Mouse (Mus musculus) myocyte (in vitro differentiated cells): Measurements from ENCODE around the gene Ap4e1. TPM values are rescaled to one million over a fixed set of nuclear protein-coding genes. Genes with fewer than 3 reads are reported as not detected.
A peak's percentile ranks its signal among the peaks of the same experiment; 100 is the strongest.

Source experiments
- H3K27me3 ChIP-seq: one replicate; pipeline ENCODE4 v1.6.1; 2011; ENCODE audit not compliant: control insufficient read depth, insufficient read depth, insufficient read length
- H3K36me3 ChIP-seq: one replicate; pipeline ENCODE4 v1.6.1; 2011; ENCODE audit not compliant: control insufficient read depth, insufficient read depth
- H3K4me2 ChIP-seq: one replicate; pipeline ENCODE4 v1.6.1; 2011; ENCODE audit warnings: low read depth, control low read depth
- H3K4me3 ChIP-seq: one replicate; pipeline ENCODE4 v1.5.1; 2011; ENCODE audit warnings: mild to moderate bottlenecking, control low read depth, moderate library complexity
- H3K79me2 ChIP-seq: one replicate; pipeline ENCODE4 v1.6.1; 2011; ENCODE audit not compliant: control insufficient read depth, insufficient read depth
- H3ac ChIP-seq: one replicate; pipeline ENCODE4 v1.6.1; 2011; ENCODE audit not compliant: control insufficient read depth, insufficient read length
- CEBPB ChIP-seq: IDR thresholded peaks from 2 replicates; pipeline ENCODE4 v1.6.1; 2011; ENCODE audit warnings: mild to moderate bottlenecking, moderate library complexity; ENCODE audit not compliant: poor library complexity, insufficient read depth, severe bottlenecking
- E2F4 ChIP-seq: IDR thresholded peaks from one replicate; pipeline ENCODE4 v1.6.1; 2011; ENCODE audit warnings: mild to moderate bottlenecking, control low read depth, moderate library complexity; ENCODE audit not compliant: insufficient read depth
- MAX ChIP-seq: IDR thresholded peaks from one replicate; pipeline ENCODE4 v1.6.1; 2011; ENCODE audit warnings: low read depth, mild to moderate bottlenecking, control low read depth
- MYOD1 ChIP-seq, 3 experiments: IDR thresholded peaks; one replicate each; pipeline ENCODE4 v1.6.1; 2011; ENCODE audit warnings: control low read depth in 2 of 3, low read depth in 2 of 3, mild to moderate bottlenecking in 2 of 3, moderate library complexity in 1 of 3; ENCODE audit not compliant: insufficient read length in 2 of 3, control insufficient read depth in 1 of 3
- MYOG ChIP-seq, 3 experiments: IDR thresholded peaks; one replicate each; pipeline ENCODE4 v1.6.1; 2011; ENCODE audit warnings: control low read depth in 2 of 3, low read depth in 2 of 3, mild to moderate bottlenecking in 2 of 3; ENCODE audit not compliant: insufficient read length in 2 of 3, control insufficient read depth in 1 of 3, insufficient read depth in 1 of 3
- POLR2A ChIP-seq: IDR thresholded peaks from one replicate; pipeline ENCODE4 v1.6.1; 2011; ENCODE audit warnings: low read depth, mild to moderate bottlenecking, control low read depth, moderate library complexity; ENCODE audit not compliant: insufficient read length
- POLR2AphosphoS2 ChIP-seq: IDR thresholded peaks from one replicate; pipeline ENCODE4 v1.6.1; 2011; ENCODE audit warnings: low read depth, control low read depth; ENCODE audit not compliant: insufficient read length
- REST ChIP-seq: IDR thresholded peaks from one replicate; pipeline ENCODE4 v1.6.1; 2011; ENCODE audit warnings: mild to moderate bottlenecking, control low read depth, moderate library complexity; ENCODE audit not compliant: insufficient read depth, insufficient read length
- SRF ChIP-seq: IDR thresholded peaks from one replicate; pipeline ENCODE4 v1.6.1; 2011; ENCODE audit warnings: low read depth; ENCODE audit not compliant: control insufficient read depth, insufficient read length
- TCF12 ChIP-seq: IDR thresholded peaks from one replicate; pipeline ENCODE4 v1.6.1; 2011; ENCODE audit warnings: mild to moderate bottlenecking, control low read depth; ENCODE audit not compliant: poor library complexity, insufficient read depth, severe bottlenecking
- TCF3 ChIP-seq: IDR thresholded peaks from one replicate; pipeline ENCODE4 v1.6.1; 2011; ENCODE audit warnings: low read depth, control low read depth; ENCODE audit not compliant: insufficient read length
- USF1 ChIP-seq: IDR thresholded peaks from one replicate; pipeline ENCODE4 v1.6.1; 2011; ENCODE audit warnings: low read depth, mild to moderate bottlenecking, control low read depth, moderate library complexity
- polyA plus RNA-seq: library from polyadenylated mRNA; unstranded; fragments of >200 nt; fragmentation: generic; extraction: Trizol; gene quantifications from one replicate; pipeline ENCODE4 v1.2.1, GENCODE M21; 2012; ENCODE audit warnings: missing spikeins

The Ap4e1 gene
- polyA plus RNA-seq, 1 experiment, result 2.3 TPM

- H3K4me2 ChIP-seq, result no peak overlapping the region
- no peak for TF ChIP-seq E2F4
- H3K4me3 ChIP-seq, result no peak overlapping the region
- H3ac ChIP-seq, result no peak overlapping the region
- H3K27me3 ChIP-seq, result no peaks in the 10 kb centered on the region
- H3K36me3 ChIP-seq, result no peaks in the 10 kb centered on the region
- peaks cover 1% of the 10 kb centered on the region for H3K79me2 ChIP-seq
Observed at GRCm38 (mm10) chr2:127004046-127004445, 4.5 kb upstream of the Ap4e1 start.

GRCm38 (mm10) chr2:127006634-127007370, 1.7 kb upstream of the Ap4e1 start:
- TF ChIP-seq REST (no peak), CEBPB (0 out of 2 replicates have a peak, but pooled peaks have one; percentile 3)
- Histone ChIP-seq H3K27me3 (no peaks in the 10 kb centered on the region), H3K79me2 (peaks cover 19% of the 10 kb centered on the region), H3K36me3 (no peaks in the 10 kb centered on the region), H3K4me3 (peak overlapping the region; percentile 78), H3ac (no peak overlapping the region), H3K4me2 (peak overlapping the region; percentile 81)

GRCm38 (mm10) chr2:127007509-127007908, 1.0 kb upstream of the Ap4e1 start:
- Histone ChIP-seq H3K27me3 (no peaks in the 10 kb centered on the region), H3ac (no peak overlapping the region), H3K79me2 (peaks cover 19% of the 10 kb centered on the region), H3K4me3 (peak overlapping the region; percentile 78), H3K4me2 (peak overlapping the region; percentile 81), H3K36me3 (peaks cover 3% of the 10 kb centered on the region)
- TF ChIP-seq SRF (no peak), TCF3 (no peak), CEBPB (no peak), REST (no peak), E2F4 (no peak), POLR2AphosphoS2 (no peak), POLR2A (no peak), MYOD1 (IDR thresholded peaks at IDR 0.05; ENCODE audit: control insufficient read depth in 1 of 3, insufficient read length in 2 of 3, low read depth in 2 of 3) (no peak)

- Histone ChIP-seq H3K36me3 (peaks cover 19% of the 10 kb centered on the region), H3K79me2 (no peaks in the 10 kb centered on the region), H3ac (no peak overlapping the region), H3K27me3 (no peaks in the 10 kb centered on the region), H3K4me3 (no peak overlapping the region), H3K4me2 (no peak overlapping the region)
- TF ChIP-seq CEBPB (no peak), USF1 (no peak), SRF (no peak), POLR2A (no peak), MAX (no peak), E2F4 (no peak), MYOD1 (IDR thresholded peaks at IDR 0.05; ENCODE audit: control insufficient read depth in 1 of 3, insufficient read length in 2 of 3, low read depth in 2 of 3) (no peak), REST (no peak), TCF12 (no peak), POLR2AphosphoS2 (no peak), MYOG (IDR thresholded peaks at IDR 0.05; ENCODE audit: control insufficient read depth in 1 of 3, insufficient read depth in 1 of 3, insufficient read length in 2 of 3, low read depth in 2 of 3) (no peak), TCF3 (no peak)
Observed at GRCm38 (mm10) chr2:127035006-127035605, 26.6 kb downstream of the Ap4e1 start.

GRCm38 (mm10) chr2:127037299-127037698, 28.8 kb downstream of the Ap4e1 start:
- Histone ChIP-seq H3K36me3 (peaks cover 17% of the 10 kb centered on the region), H3K4me3 (no peak overlapping the region), H3ac (no peak overlapping the region), H3K27me3 (no peaks in the 10 kb centered on the region), H3K4me2 (no peak overlapping the region), H3K79me2 (no peaks in the 10 kb centered on the region)
- TF ChIP-seq POLR2AphosphoS2, result no peak
- TF ChIP-seq CEBPB, result no peak
- TF ChIP-seq TCF12, result no peak
- no peak for TF ChIP-seq MYOG (IDR thresholded peaks at IDR 0.05; ENCODE audit: control insufficient read depth in 1 of 3, insufficient read depth in 1 of 3, insufficient read length in 2 of 3, low read depth in 2 of 3)
- TF ChIP-seq USF1, result no peak
- no peak for TF ChIP-seq MYOD1 (IDR thresholded peaks at IDR 0.05; ENCODE audit: control insufficient read depth in 1 of 3, insufficient read length in 2 of 3, low read depth in 2 of 3)
- TF ChIP-seq E2F4, result no peak
- TF ChIP-seq MAX, result no peak
- no peak for TF ChIP-seq POLR2A
